Mouse (Mus musculus) brain, embryonic 14.5 days (tissue): Measurements from ENCODE around the gene Odf3b.

Experiments
- CTCF ChIP-seq: fragments of 200-500 bp; IDR thresholded peaks from 2 replicates; pipeline ENCODE4 v1.5.1; 2012; ENCODE audit warnings: inconsistent platforms, mild to moderate bottlenecking, moderate library complexity, borderline replicate concordance; ENCODE audit not compliant: insufficient read depth, insufficient read length; ENCODE audit errors: extremely low read depth
- POLR2A ChIP-seq: fragments of 200-500 bp; IDR thresholded peaks from 2 replicates; pipeline ENCODE4 v1.6.1; 2012; ENCODE audit warnings: mild to moderate bottlenecking, inconsistent platforms, borderline replicate concordance; ENCODE audit not compliant: poor library complexity, insufficient read depth, insufficient read length, severe bottlenecking; ENCODE audit errors: extremely low read depth

GRCm38 (mm10) chr15:89377938-89378828 is 899 bp downstream of the Odf3b start:
- no peak for TF ChIP-seq CTCF
- no peak for TF ChIP-seq POLR2A
